Comparison of ENCODE assay signal across 18 mouse cellular contexts in the genomic region with DNA sequence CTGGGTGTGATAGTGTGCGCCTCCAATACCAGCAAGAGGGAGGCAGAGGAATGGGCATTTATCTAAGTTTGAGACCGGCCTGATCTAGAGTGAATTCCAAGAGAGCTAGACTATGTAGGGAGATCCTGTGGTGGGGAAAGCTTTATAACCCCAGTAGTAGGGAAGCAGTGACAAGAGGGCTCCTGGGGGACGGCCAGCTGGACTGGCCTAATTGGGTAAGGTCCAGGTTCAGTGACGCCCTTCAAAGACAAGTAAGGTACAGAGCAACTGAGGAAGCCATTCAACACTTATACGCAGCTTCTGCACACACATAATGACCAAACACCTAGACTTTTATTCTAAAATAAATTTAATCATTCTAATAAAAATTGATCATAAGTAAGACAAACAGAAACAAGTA. TPM values are rescaled to one million over a fixed set of nuclear protein-coding genes. Genes with fewer than 3 reads are reported as not detected.
DNase-seq lines count a peak whose midpoint lies in the region; TF ChIP-seq lines count a peak whose summit lies in the region.
"Had no signal": no experiment of that assay in that cellular context is flagged by ENCODE, and none has a peak within 500 bp of the region (broad histone marks: within the 10 kb centered on the region; RNA-seq: fewer than 3 reads in every experiment).

No protein-coding gene starts in this region.

- TF ChIP-seq EP300 in ES-Bruce4 (IDR thresholded peaks at IDR 0.05; ENCODE audit: insufficient read depth, low read depth, low read length) = no peak

- DNase-seq in cerebellum, adult 11-12 months = peak; percentile 49
- no peak for DNase-seq in cerebellum, postnatal 4 days (ENCODE audit: low spot score in 2 of 2)
- peak; percentile 35 for DNase-seq in cerebellum, adult 8-10 months
- peak; percentile 49 to 63 for DNase-seq in heart, postnatal 10 days
- no peak for DNase-seq in frontal cortex, adult 2 months (ENCODE audit: extremely low spot score in 1 of 2, low spot score in 1 of 2)
- DNase-seq in kidney, postnatal 4 days = no peak
- DNase-seq: kidney, adult 11 months; liver, postnatal 0 days; lung, postnatal 14 days; thymus, postnatal 14 days had no signal

- intact Hi-C loops in heart, postnatal 10 days (cut with DNase I) = no loop called here

- TF ChIP-seq CTCF in ES-Bruce4 (IDR thresholded peaks at IDR 0.05; ENCODE audit: low read depth, low read length) = no peak

- H3K9ac ChIP-seq in ES-Bruce4 (ENCODE audit: low read depth, poor library complexity, severe bottlenecking) = no peak overlapping the region
- H3K9ac ChIP-seq: embryonic facial prominence, embryonic 13.5 days; forebrain, embryonic 15.5 days; hindbrain, embryonic 15.5 days; limb, embryonic 15.5 days; liver, postnatal 0 days; midbrain, embryonic 13.5 days; neural tube, embryonic 12.5 days had no signal

- no peaks in the 10 kb centered on the region for H3K27me3 ChIP-seq in ES-Bruce4 (ENCODE audit: control insufficient read depth, insufficient read depth, low read length, poor library complexity, severe bottlenecking)
- H3K27me3 ChIP-seq: embryonic facial prominence, embryonic 13.5 days; forebrain, embryonic 15.5 days; hindbrain, embryonic 15.5 days; limb, embryonic 15.5 days; midbrain, embryonic 13.5 days; neural tube, embryonic 12.5 days had no signal

- no peaks in the 10 kb centered on the region for H3K9me3 ChIP-seq in ES-Bruce4 (replicated peaks; ENCODE audit: control insufficient read depth, insufficient read depth, low read length, poor library complexity, severe bottlenecking)
- H3K9me3 ChIP-seq: embryonic facial prominence, embryonic 13.5 days; forebrain, embryonic 15.5 days; hindbrain, embryonic 15.5 days; limb, embryonic 15.5 days; midbrain, embryonic 13.5 days; neural tube, embryonic 12.5 days had no signal

- H3K36me3 ChIP-seq in ES-Bruce4 (ENCODE audit: control insufficient read depth, insufficient read depth, low read length, poor library complexity, severe bottlenecking) = peaks cover 79% of the 10 kb centered on the region

- H3K27ac ChIP-seq in ES-Bruce4 (ENCODE audit: insufficient read depth, low read length) = 0 out of 2 replicates have a peak overlapping the region, but pooled peaks have one; percentile 19
- H3K27ac ChIP-seq: embryonic facial prominence, embryonic 13.5 days; forebrain, embryonic 15.5 days; hindbrain, embryonic 15.5 days; kidney, postnatal 0 days; limb, embryonic 15.5 days; midbrain, embryonic 13.5 days; neural tube, embryonic 12.5 days had no signal

- no peaks in the 10 kb centered on the region for H3K4me1 ChIP-seq in ES-Bruce4 (ENCODE audit: control insufficient read depth, insufficient read depth, low read length)
- H3K4me1 ChIP-seq: embryonic facial prominence, embryonic 13.5 days; forebrain, embryonic 15.5 days; hindbrain, embryonic 15.5 days; limb, embryonic 15.5 days; midbrain, embryonic 13.5 days; neural tube, embryonic 12.5 days had no signal

- H3K4me3 ChIP-seq in ES-Bruce4 (ENCODE audit: low read depth, low read length) = no peak overlapping the region
- H3K4me3 ChIP-seq: embryonic facial prominence, embryonic 13.5 days; forebrain, embryonic 15.5 days; hindbrain, embryonic 15.5 days; limb, embryonic 15.5 days; midbrain, embryonic 13.5 days; neural tube, embryonic 12.5 days had no signal

- TF ChIP-seq POLR2A in ES-Bruce4 (IDR thresholded peaks at IDR 0.05; ENCODE audit: insufficient read depth, low read length) = no peak

RNA-seq across cellular contexts. Expression of a gene that starts 44.8 kb away (rescaled TPM):
- polyA plus RNA-seq in ES-Bruce4 (2011; ENCODE audit: insufficient read depth, insufficient read length, low read depth, missing spikeins) = 316 and 345 TPM in 2 replicates
- 100 to 1,000 TPM; 107 to 121 TPM for total RNA-seq in heart, postnatal 10 days (2021)
- 76.4 and 80.7 TPM in 2 replicates for polyA plus RNA-seq in frontal cortex, adult 2 months (2012; rRNA removed)

RNA-seq across cellular contexts. Expression of a gene that starts 48.0 kb away (rescaled TPM):
- 213 and 223 TPM in 2 replicates for polyA plus RNA-seq in ES-Bruce4 (2011; ENCODE audit: insufficient read depth, insufficient read length, low read depth, missing spikeins)
- total RNA-seq in heart, postnatal 10 days (2021) = 10 to 100 TPM; 64.2 to 71.8 TPM
- polyA plus RNA-seq in frontal cortex, adult 2 months (2012; rRNA removed) = 82.1 and 103 TPM in 2 replicates

Comparison
In these comparisons a context has a peak if more than half of its experiments do, and no peak if none do; other contexts are left out.
1. DNase-seq: peak in cerebellum, adult 11-12 months (single experiment), cerebellum, adult 8-10 months (single experiment) and heart, postnatal 10 days (2 of 2); none in cerebellum, postnatal 4 days (0 of 2), frontal cortex, adult 2 months (0 of 2) and kidney, postnatal 4 days (0 of 2).